Mouse (Mus musculus) C3H10T1/2 (cell line): Measurements from ENCODE around the gene Erbb4. TPM values are rescaled to one million over a fixed set of nuclear protein-coding genes. Genes with fewer than 3 reads are reported as not detected.

Experiments used
- polyA plus RNA-seq, 2 experiments: library from polyadenylated mRNA; unstranded; fragments of >200 nt; fragmentation: generic; extraction: Trizol; gene quantifications; one replicate each; pipeline ENCODE4 v1.2.1; 2012; ENCODE audit warnings: missing spikeins in 2 of 2

Gene Erbb4
- polyA plus RNA-seq: not detected

GRCm38 (mm10) chr1:69107485-69108158 lies at the start of gene Erbb4:
TSS of gene Erbb4 (minus strand) at chr1:69108059.

